ENCODE assay signal across 7 mouse cellular contexts in genomic region chr11:106271794-106272643, GRCm38 (mm10). TPM values are rescaled to one million over a fixed set of nuclear protein-coding genes. Genes with fewer than 3 reads are reported as not detected.
DNase-seq lines count a peak whose midpoint lies in the region; ATAC-seq and TF ChIP-seq lines count a peak whose summit lies in the region.

No protein-coding gene starts in this region.

- no peaks in the 10 kb centered on the region for H3K9me3 ChIP-seq in ES-Bruce4 (replicated peaks; ENCODE audit: control insufficient read depth, insufficient read depth, low read length, poor library complexity, severe bottlenecking)
- no peaks in the 10 kb centered on the region for H3K9me3 ChIP-seq in embryonic facial prominence, embryonic 11.5 days (replicated peaks; ENCODE audit: control insufficient read depth, low read length)
- H3K9me3 ChIP-seq in limb, embryonic 15.5 days, result no peaks in the 10 kb centered on the region
- H3K9me3 ChIP-seq in midbrain, embryonic 13.5 days, result no peaks in the 10 kb centered on the region

- peak; percentile 45 for ATAC-seq in embryonic facial prominence, embryonic 11.5 days (replicated peaks; ENCODE audit: insufficient number of reproducible peaks, low FRiP score, low TSS enrichment, low read depth)
- no peak for ATAC-seq in limb, embryonic 15.5 days (ENCODE audit: insufficient number of reproducible peaks, low FRiP score, low TSS enrichment, low read depth)
- ATAC-seq in midbrain, embryonic 13.5 days, result peak; percentile 31

- WGBS in embryonic facial prominence, embryonic 11.5 days, result 2% methylated on average over 41 of the region's 41 CpGs
- WGBS in limb, embryonic 15.5 days, result under 1% methylated on average over 41 of the region's 41 CpGs
- WGBS in midbrain, embryonic 13.5 days, result 2% methylated on average over 41 of the region's 41 CpGs

- no peaks in the 10 kb centered on the region for H3K27me3 ChIP-seq in ES-Bruce4 (ENCODE audit: control insufficient read depth, insufficient read depth, low read length, poor library complexity, severe bottlenecking)
- no peaks in the 10 kb centered on the region for H3K27me3 ChIP-seq in embryonic facial prominence, embryonic 11.5 days (ENCODE audit: control insufficient read depth, insufficient read depth, low read length)
- H3K27me3 ChIP-seq in limb, embryonic 15.5 days, result no peaks in the 10 kb centered on the region
- no peaks in the 10 kb centered on the region for H3K27me3 ChIP-seq in midbrain, embryonic 13.5 days

- peak; percentile 40 for DNase-seq in 416B (ENCODE audit: low read depth)
- peak; percentile 34 for DNase-seq in embryonic facial prominence, embryonic 11.5 days (ENCODE audit: low spot score)
- DNase-seq in heart, postnatal 36 days, result peak; percentile 44 to 56
- DNase-seq in right cerebral cortex, postnatal 36 days (ENCODE audit: low spot score in 2 of 2), result no peak

- peak overlapping the region; percentile 95 for H3K4me3 ChIP-seq in ES-Bruce4 (ENCODE audit: low read depth, low read length)
- H3K4me3 ChIP-seq in embryonic facial prominence, embryonic 11.5 days (ENCODE audit: low read depth, low read length), result peak overlapping the region; percentile 97
- H3K4me3 ChIP-seq in limb, embryonic 15.5 days, result peak overlapping the region; percentile 99
- H3K4me3 ChIP-seq in midbrain, embryonic 13.5 days (replicated peaks), result peak overlapping the region; percentile 97

- TF ChIP-seq EP300 in ES-Bruce4 (IDR thresholded peaks at IDR 0.05; ENCODE audit: insufficient read depth, low read depth, low read length), result no peak

- intact Hi-C loops in heart, postnatal 36 days (cut with DNase I), result loop anchor here (1.0 to 10.0 kb wide), 3 partner anchors 16 to 343 kb away; partner anchors contain the start of genes Ccdc47, Ddx42, Ftsj3 and Psmc5

- TF ChIP-seq CTCF in ES-Bruce4 (IDR thresholded peaks at IDR 0.05; ENCODE audit: low read depth, low read length), result no peak

- no peaks in the 10 kb centered on the region for H3K36me3 ChIP-seq in ES-Bruce4 (ENCODE audit: control insufficient read depth, insufficient read depth, low read length, poor library complexity, severe bottlenecking)
- H3K36me3 ChIP-seq in embryonic facial prominence, embryonic 11.5 days (replicated peaks; ENCODE audit: control insufficient read depth, insufficient read depth, low read depth, low read length), result no peaks in the 10 kb centered on the region
- peaks cover 8% of the 10 kb centered on the region for H3K36me3 ChIP-seq in limb, embryonic 15.5 days
- peaks cover 4% of the 10 kb centered on the region for H3K36me3 ChIP-seq in midbrain, embryonic 13.5 days

- peaks cover 8% of the 10 kb centered on the region for H3K4me1 ChIP-seq in ES-Bruce4 (ENCODE audit: control insufficient read depth, insufficient read depth, low read length)
- peaks cover 6% of the 10 kb centered on the region; the same call in 1 of the 2 replicates for H3K4me1 ChIP-seq in embryonic facial prominence, embryonic 11.5 days (ENCODE audit: control insufficient read depth, insufficient read depth, low read length)
- peaks cover 78% of the 10 kb centered on the region for H3K4me1 ChIP-seq in limb, embryonic 15.5 days
- peaks cover 56% of the 10 kb centered on the region for H3K4me1 ChIP-seq in midbrain, embryonic 13.5 days (replicated peaks)

- H3K4me2 ChIP-seq in embryonic facial prominence, embryonic 11.5 days (ENCODE audit: low read depth, low read length), result peak overlapping the region; percentile 77
- peak overlapping the region; percentile 72 for H3K4me2 ChIP-seq in limb, embryonic 15.5 days
- peak overlapping the region; percentile 89 for H3K4me2 ChIP-seq in midbrain, embryonic 13.5 days (replicated peaks)

- peak overlapping the region; percentile 30; the same call in 1 of the 2 replicates for H3K27ac ChIP-seq in ES-Bruce4 (ENCODE audit: insufficient read depth, low read length)
- peak overlapping the region; percentile 93 for H3K27ac ChIP-seq in embryonic facial prominence, embryonic 11.5 days (replicated peaks; ENCODE audit: low read depth, low read length)
- H3K27ac ChIP-seq in limb, embryonic 15.5 days, result peak overlapping the region; percentile 97
- H3K27ac ChIP-seq in midbrain, embryonic 13.5 days, result peak overlapping the region; percentile 89

- TF ChIP-seq POLR2A in ES-Bruce4 (IDR thresholded peaks at IDR 0.05; ENCODE audit: insufficient read depth, low read length), result no peak

- peak overlapping the region; percentile 98 for H3K9ac ChIP-seq in ES-Bruce4 (ENCODE audit: low read depth, poor library complexity, severe bottlenecking)
- H3K9ac ChIP-seq in embryonic facial prominence, embryonic 11.5 days (replicated peaks; ENCODE audit: low read length), result peak overlapping the region; percentile 98
- H3K9ac ChIP-seq in limb, embryonic 15.5 days, result peak overlapping the region; percentile 99
- H3K9ac ChIP-seq in midbrain, embryonic 13.5 days (replicated peaks), result peak overlapping the region; percentile 96

RNA-seq across cellular contexts. Expression of gene Smarcd2, which starts 0.8 kb away (rescaled TPM):
- 75.6 and 78.1 TPM in 2 replicates for polyA plus RNA-seq in ES-Bruce4 (2011; ENCODE audit: insufficient read depth, insufficient read length, low read depth, missing spikeins)
- 57.0 and 60.6 TPM in 2 replicates for polyA plus RNA-seq in embryonic facial prominence, embryonic 11.5 days (2014; fragmentation: Nextera tagmentation; extraction: Ambion mirVana)
- total RNA-seq in heart, postnatal 36 days (2021), result 10 to 100 TPM; 19.1 to 19.9 TPM
- polyA plus RNA-seq in limb, embryonic 15.5 days (2015; fragmentation: Nextera tagmentation; extraction: Ambion mirVana), result 90.6 and 110 TPM in 2 replicates
- 10.8 and 11.4 TPM in 2 replicates for polyA plus RNA-seq in midbrain, embryonic 13.5 days (2015; fragmentation: Nextera tagmentation; extraction: Ambion mirVana)

RNA-seq across cellular contexts. Expression of gene Tcam1, which starts 4.5 kb away (rescaled TPM):
- 0.44 and 0.45 TPM in 2 replicates for polyA plus RNA-seq in ES-Bruce4 (2011; ENCODE audit: insufficient read depth, insufficient read length, low read depth, missing spikeins)
- 0.13 and 0.15 TPM in 2 replicates for polyA plus RNA-seq in embryonic facial prominence, embryonic 11.5 days (2014; fragmentation: Nextera tagmentation; extraction: Ambion mirVana)
- not detected for total RNA-seq in heart, postnatal 36 days (2021)
- polyA plus RNA-seq in limb, embryonic 15.5 days (2015; fragmentation: Nextera tagmentation; extraction: Ambion mirVana), result 0.41 and 0.53 TPM in 2 replicates
- 0.16 and 0.18 TPM in 2 replicates for polyA plus RNA-seq in midbrain, embryonic 13.5 days (2015; fragmentation: Nextera tagmentation; extraction: Ambion mirVana)

RNA-seq across cellular contexts. Expression of gene Psmc5, which starts 16.1 kb away (rescaled TPM):
- 170 and 188 TPM in 2 replicates for polyA plus RNA-seq in ES-Bruce4 (2011; ENCODE audit: insufficient read depth, insufficient read length, low read depth, missing spikeins)
- polyA plus RNA-seq in embryonic facial prominence, embryonic 11.5 days (2014; fragmentation: Nextera tagmentation; extraction: Ambion mirVana), result 389 and 396 TPM in 2 replicates
- total RNA-seq in heart, postnatal 36 days (2021), result 100 to 1,000 TPM; 102 to 105 TPM
- 276 and 309 TPM in 2 replicates for polyA plus RNA-seq in limb, embryonic 15.5 days (2015; fragmentation: Nextera tagmentation; extraction: Ambion mirVana)
- 324 and 341 TPM in 2 replicates for polyA plus RNA-seq in midbrain, embryonic 13.5 days (2015; fragmentation: Nextera tagmentation; extraction: Ambion mirVana)

RNA-seq across cellular contexts. Expression of gene Ftsj3, which starts 16.1 kb away (rescaled TPM):
- polyA plus RNA-seq in ES-Bruce4 (2011; ENCODE audit: insufficient read depth, insufficient read length, low read depth, missing spikeins), result 139 and 156 TPM in 2 replicates
- 76.2 and 80.5 TPM in 2 replicates for polyA plus RNA-seq in embryonic facial prominence, embryonic 11.5 days (2014; fragmentation: Nextera tagmentation; extraction: Ambion mirVana)
- 10 to 100 TPM; 21.1 to 23.0 TPM for total RNA-seq in heart, postnatal 36 days (2021)
- polyA plus RNA-seq in limb, embryonic 15.5 days (2015; fragmentation: Nextera tagmentation; extraction: Ambion mirVana), result 50.8 and 52.7 TPM in 2 replicates
- 39.3 and 40.3 TPM in 2 replicates for polyA plus RNA-seq in midbrain, embryonic 13.5 days (2015; fragmentation: Nextera tagmentation; extraction: Ambion mirVana)

RNA-seq across cellular contexts. Expression of gene Gh, which starts 29.6 kb away (rescaled TPM):
- not detected in 2 replicates for polyA plus RNA-seq in ES-Bruce4 (2011; ENCODE audit: insufficient read depth, insufficient read length, low read depth, missing spikeins)
- not detected in 2 replicates for polyA plus RNA-seq in embryonic facial prominence, embryonic 11.5 days (2014; fragmentation: Nextera tagmentation; extraction: Ambion mirVana)
- not detected for total RNA-seq in heart, postnatal 36 days (2021)
- polyA plus RNA-seq in limb, embryonic 15.5 days (2015; fragmentation: Nextera tagmentation; extraction: Ambion mirVana), result not detected in 2 replicates
- polyA plus RNA-seq in midbrain, embryonic 13.5 days (2015; fragmentation: Nextera tagmentation; extraction: Ambion mirVana), result not detected in 2 replicates

Comparison
In these comparisons a context has a peak if more than half of its experiments do, and no peak if none do; other contexts are left out.
1. DNase-seq: peak in 416B (single experiment), embryonic facial prominence, embryonic 11.5 days (single experiment) and heart, postnatal 36 days (2 of 2); none in right cerebral cortex, postnatal 36 days (0 of 2).
2. H3K27ac ChIP-seq: peak in every context shown above with its lines; median percentile 97 in limb, embryonic 15.5 days; 93 in embryonic facial prominence, embryonic 11.5 days; 89 in midbrain, embryonic 13.5 days; 30 in ES-Bruce4.
3. Peak in every context shown above with its lines, with median percentiles within 50 percentile points of each other: H3K4me3 ChIP-seq, H3K9ac ChIP-seq and H3K4me2 ChIP-seq.